Mouse (Mus musculus): Measurements from ENCODE around the gene Olfr301.

Gene Olfr301

DNA sequence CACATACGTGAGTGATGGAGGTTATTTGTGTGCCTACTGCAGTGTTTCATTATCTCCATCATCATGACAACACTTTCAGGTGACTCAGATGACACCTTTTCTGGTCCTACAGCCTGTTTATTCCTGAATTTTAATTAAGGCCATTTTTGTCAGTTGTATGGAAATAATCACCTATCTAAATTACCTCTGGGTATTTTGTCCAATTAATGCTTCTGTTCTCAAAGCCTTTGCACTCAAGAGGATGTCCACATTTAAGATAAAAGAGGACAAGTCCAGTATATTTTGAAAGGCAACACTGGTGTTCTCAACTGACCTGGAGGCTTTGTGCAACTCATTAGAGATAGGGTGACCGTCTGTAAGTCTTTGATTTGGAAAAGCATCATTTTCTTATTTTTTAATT, at the start of gene Olfr301:
Olfr301 (plus strand) TSS at position 301 of the 400 bp plus-strand sequence.
- DNase-seq (ENCODE audit: extremely low spot score), result no peak

DNA sequence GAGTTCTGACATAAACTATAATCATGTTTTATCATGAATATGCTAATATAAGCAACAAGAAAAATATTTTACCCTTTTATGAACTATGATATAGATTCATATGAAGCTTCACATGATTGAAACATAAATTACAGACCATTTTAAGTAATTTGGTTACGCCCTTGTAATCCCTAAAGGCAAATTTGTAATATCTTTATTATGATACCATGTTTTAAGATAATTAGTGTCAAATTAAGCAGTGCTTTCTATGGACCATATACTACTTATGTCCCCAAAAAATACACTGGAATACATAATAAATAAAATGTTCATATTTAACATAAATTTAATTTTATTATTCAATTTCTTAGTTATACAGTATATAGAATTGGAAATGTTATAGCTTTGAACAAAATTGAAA, 36.8 kb upstream of the Olfr301 start, which contains the start of gene Olfr305:
Olfr305 (minus strand) TSS at position 101 of the 400 bp plus-strand sequence.
- no peak for DNase-seq (ENCODE audit: extremely low spot score)

DNA sequence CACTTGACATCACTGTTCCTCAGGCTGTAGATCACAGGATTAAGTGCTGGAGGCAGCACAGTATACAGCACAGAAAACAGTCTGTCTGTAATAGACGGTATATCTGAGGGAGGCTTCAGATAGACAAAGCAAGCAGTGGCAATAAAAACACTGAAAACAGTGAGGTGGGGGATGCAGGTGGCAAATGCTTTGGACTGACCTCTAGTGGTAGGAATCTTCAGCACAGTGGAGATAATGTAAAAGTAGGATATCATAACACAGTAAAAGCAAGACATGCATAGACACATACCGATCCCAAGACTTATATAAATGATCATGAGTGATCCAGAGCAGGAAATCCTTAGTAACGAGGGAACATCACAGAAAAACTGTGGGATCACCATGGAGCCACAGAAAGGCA, 17.9 kb upstream of the Olfr301 start:
- no peak for DNase-seq (ENCODE audit: extremely low spot score)

DNA sequence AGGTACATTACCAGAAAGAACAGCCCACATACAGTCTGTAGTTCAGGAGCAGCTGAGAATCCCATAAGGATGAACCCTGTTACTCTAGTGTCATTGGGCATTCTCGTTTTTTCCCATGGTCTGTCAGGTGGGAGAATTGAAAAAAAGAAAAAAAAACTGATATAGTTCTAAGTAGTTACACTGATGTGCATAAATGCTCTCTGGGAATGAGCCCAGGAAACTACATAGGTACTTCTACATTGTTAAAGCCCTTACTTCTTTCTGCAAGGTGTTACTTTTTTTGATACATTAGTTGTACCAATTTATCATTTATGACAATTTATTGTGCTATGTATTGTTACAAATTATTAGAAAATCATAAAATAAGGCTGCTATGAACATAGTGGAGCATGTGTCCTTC, 17.1 kb upstream of the Olfr301 start, which contains the start of gene Olfr304:
Olfr304 (minus strand) TSS at position 101 of the 400 bp plus-strand sequence.
- no peak for DNase-seq (ENCODE audit: extremely low spot score)

DNA sequence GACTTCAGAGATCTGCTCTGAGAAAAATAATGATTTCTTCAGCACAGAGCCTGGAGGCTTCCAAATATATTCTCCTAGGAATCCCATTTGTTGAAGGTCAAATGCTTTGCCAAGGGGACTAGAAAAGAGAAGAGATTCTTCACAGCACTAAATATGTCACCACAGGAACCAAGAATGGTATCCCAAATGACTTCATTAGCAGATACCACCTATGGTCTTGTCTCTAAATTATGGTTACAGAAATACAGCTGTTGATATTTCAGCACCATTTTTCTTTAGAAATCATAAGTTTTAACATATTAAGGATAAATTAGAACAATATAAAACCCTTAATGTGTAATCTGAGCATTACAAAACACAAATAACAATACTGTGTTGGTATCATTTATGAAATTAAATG, 6.0 kb upstream of the Olfr301 start, which contains the start of gene Olfr303:
Olfr303 (minus strand) TSS at position 101 of the 400 bp plus-strand sequence.
- no peak for DNase-seq (ENCODE audit: extremely low spot score)

DNA sequence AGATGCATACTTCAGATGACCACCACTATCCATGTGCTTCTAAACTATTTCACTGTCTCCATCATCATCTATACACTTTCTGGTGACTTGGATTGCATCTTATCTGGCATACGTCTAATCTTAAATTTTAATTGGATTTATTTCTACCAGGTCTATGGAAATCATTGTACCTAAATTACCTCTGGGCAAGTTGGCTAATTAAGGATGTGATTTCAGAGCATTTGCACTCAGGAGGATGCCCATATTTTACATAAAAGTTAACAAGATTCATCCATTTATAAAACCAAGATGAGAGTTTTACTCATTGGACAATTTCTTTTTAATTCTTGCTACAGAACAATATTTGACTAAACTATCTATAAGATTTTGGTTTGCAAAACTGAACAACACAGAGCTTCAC, 56.0 kb downstream of the Olfr301 start, which contains the start of gene Olfr299:
Olfr299 (plus strand) TSS at position 301 of the 400 bp plus-strand sequence.
- DNase-seq (ENCODE audit: extremely low spot score), result no peak

All from embryo, embryonic 9.5 days (tissue).